Mouse (Mus musculus) spleen, adult 12 weeks (tissue): ENCODE measurements around the gene Slc22a23.

Experiments used
- DNase-seq: peaks from one replicate; pipeline ENCODE4 v3.0.0; 2022; ENCODE audit warnings: low spot score

The Slc22a23 gene

DNA sequence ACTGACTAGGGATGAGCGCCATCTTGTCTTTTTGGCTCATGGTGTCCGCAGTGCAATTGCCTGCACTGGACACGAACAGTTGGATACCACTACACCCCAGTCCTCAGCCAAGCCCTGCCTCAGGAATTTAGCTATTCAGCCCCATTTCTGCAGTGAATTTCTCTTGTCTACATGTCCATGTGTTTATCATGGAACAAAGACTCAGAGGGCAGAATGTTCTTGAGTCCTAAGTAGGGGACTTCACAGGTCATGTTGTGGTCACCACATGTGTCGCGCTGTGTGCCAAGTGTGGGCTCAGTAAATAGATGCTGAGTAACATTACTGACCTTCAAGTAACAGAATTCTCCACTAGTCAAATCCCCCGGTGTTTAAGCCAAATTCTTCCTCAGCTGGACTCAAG, 109.9 kb downstream of the Slc22a23 start:
- no peak for DNase-seq

DNA sequence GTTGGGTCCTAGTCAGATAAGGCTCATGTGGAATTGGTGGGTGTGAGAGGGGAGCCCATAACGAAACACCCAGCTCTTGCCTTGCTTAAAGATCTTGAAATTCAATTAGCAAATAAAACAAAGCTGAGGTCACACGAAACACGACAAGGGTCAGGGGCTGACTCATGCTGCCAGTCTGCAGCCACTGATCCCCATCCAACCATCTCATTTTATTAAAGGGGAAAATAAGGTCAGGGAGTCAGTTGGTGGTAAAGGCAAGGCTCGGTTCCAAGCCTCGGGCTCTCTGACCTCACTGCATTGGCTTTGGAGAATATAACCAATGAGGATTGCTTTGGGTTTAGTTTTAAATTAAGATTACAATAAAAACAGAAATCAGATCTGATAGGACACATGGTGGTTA, 110.5 kb downstream of the Slc22a23 start:
- no peak for DNase-seq

- no peak for DNase-seq
Observed at GRCm38 (mm10) chr13:34232992-34233391, 112.0 kb downstream of the Slc22a23 start.

- no peak for DNase-seq
Observed at GRCm38 (mm10) chr13:34228905-34229304, 116.1 kb downstream of the Slc22a23 start.

GRCm38 (mm10) chr13:34227720-34228661, 117.0 kb downstream of the Slc22a23 start:
- DNase-seq = no peak

DNA sequence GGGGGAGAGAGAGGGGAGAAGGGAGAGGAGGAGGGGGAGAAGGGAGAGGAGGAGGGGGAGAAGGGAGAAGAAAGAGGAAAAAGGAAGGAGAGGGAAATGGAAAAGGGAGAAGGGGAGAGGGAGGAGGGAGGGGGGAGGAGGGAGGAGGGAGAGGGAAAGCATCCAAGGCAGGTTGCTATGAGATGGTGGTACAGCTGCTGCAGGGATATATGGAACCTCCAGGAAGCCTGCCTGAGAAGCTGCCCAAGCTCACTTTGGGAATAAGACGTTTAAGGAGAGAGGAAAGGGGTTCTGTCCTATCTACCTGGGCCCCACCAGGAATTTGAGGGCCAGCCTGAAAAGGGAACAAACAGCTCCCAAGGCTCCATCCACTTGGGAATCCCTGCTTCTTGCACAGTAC, 118.0 kb downstream of the Slc22a23 start:
- DNase-seq = no peak

DNA sequence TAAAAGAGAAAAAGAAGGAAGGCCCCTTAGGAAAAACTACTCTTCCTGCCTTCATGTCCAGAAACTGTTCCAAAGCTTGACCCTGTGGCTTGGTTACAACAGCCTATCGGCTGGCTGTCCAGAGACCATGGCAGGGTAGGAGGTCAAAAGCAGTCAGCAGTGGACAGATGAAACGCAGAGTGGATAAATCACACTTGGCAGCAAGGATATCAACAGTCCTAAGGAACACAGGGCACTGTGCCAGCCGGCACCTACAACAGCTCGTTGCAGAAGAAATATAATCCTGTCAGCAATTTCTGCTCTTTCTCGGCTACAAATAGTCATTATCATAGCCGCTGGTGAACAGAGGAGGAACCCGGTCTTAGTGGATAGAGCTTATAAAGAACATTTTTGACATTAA, 122.0 kb downstream of the Slc22a23 start:
- no peak for DNase-seq

DNA sequence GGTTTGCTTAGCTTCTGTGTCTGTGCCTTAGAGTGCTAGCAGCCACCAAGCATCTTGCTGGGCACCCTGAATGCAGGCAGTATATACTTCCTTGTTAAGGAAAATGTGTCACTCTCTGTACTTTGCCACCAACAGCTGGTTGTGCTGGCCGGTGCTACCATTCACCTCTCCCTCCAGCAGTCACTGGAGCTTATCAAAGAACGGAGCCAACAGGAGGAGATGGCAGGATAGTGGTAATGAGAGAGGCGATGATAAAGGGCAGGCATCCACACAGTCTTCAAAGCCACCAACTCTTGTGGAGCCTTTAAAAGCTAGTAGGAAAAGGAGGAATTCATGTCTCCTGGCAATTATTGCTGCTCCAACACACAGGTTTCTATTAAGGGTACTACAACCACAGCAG, 125.3 kb downstream of the Slc22a23 start:
- no peak for DNase-seq

- DNase-seq = no peak
Observed at GRCm38 (mm10) chr13:34218776-34219175, 126.2 kb downstream of the Slc22a23 start.

- DNase-seq = no peak
Observed at GRCm38 (mm10) chr13:34214855-34215254, 130.1 kb downstream of the Slc22a23 start.

DNA sequence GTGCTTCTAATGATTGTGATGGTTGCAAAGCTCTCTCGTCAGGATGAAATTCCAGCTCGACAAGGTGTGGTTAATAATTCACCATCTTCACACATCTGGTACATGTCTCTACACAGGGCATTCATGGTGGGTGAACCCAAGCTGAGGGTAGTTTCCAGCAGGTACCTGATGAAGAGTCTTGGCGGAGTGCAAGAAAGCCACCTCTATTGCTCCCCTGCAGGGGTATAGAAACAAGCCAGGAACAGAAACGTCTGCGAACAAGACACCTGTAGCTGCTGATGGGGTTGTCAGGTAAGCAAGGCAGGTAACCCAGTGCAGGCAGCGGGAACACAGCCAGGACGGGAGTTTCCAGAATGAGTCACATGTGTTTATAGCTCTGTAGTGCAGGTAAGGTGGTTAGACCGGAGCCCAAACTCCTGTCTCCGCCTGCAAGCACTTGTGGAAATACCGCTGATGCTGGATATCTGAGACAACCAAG, 132.2 kb downstream of the Slc22a23 start:
- DNase-seq = no peak

DNA sequence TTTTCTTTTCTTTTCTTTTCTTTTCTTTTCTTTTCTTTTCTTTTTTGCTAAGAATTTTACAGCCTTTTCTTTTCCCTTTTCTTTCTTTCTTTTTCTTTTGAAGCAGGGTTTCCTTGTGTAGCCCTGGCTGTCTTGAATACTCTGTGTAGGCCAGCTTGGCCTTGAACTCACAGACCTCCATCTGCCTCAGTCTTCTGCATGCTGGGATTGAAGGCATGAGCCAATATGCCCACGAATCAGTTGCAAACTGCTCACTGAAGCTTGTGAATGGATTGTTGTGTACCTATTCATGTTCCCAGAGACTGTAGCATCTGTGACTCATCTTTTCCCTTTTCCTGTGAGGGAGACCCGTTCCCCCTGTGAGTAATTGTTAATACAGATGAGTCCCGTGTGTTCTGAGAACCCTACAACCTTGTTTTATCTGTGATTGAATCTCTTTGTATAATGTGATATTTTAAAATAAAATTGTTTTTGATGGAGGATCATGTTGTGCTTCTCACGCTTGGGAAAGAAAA, 133.7 kb downstream of the Slc22a23 start:
- DNase-seq = no peak

DNA sequence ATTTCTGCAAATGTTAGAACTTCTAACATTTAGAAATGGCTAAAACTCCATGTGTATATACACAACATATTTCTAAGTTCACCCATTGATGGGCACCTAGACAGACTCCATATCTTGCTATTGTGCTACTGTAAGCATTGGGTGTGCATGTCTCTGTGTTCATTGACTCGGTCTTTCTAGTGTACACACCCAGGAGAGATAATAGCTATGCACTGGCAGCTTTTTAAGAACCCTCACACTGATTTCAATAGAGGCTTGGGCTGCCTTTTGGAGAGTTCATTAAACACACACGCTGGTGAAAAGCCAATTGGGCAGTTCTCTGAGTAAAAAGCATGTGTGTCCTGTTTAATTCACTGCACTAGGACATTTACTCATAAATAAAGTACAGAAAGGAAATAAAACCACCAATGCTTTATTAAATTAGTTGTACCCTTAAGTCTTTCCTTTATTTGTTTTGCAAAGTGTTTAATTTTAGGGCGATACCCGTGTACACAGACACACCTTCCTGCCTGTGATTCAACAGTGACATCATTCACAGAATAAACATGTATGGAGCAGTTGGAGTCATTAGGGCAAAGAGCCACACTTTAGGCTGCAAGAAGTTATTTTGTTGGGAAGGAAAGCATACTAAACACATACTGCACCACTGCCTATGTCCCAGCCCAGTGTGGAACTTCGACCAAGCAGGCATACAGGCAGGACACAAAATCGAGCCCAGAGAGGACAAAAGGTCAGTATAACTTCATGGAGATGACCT, 137.1 kb downstream of the Slc22a23 start:
- DNase-seq = no peak

GRCm38 (mm10) chr13:34205216-34205615, 139.8 kb downstream of the Slc22a23 start:
- no peak for DNase-seq

- DNase-seq = no peak
Observed at GRCm38 (mm10) chr13:34195676-34196075, 149.3 kb downstream of the Slc22a23 start.

DNA sequence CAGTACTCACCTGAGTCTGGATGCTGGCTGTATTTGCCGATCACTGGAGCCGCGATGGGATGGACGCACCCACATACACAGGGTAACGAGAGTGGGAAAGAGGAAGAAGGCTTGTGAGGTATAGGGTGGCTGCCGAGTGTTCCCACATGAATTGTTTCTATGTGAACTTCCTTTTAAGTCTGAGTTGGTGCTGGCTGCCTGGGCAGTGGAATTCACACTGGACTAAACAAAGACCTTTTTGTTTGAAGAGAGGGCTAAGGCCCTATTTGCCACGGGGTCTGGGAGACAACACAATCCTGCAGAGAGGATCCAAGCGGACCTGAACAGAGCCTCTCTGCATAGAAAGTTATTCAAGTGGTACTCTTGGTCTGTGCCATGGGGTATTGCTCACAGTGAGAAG, 151.6 kb downstream of the Slc22a23 start:
- DNase-seq = no peak

DNA sequence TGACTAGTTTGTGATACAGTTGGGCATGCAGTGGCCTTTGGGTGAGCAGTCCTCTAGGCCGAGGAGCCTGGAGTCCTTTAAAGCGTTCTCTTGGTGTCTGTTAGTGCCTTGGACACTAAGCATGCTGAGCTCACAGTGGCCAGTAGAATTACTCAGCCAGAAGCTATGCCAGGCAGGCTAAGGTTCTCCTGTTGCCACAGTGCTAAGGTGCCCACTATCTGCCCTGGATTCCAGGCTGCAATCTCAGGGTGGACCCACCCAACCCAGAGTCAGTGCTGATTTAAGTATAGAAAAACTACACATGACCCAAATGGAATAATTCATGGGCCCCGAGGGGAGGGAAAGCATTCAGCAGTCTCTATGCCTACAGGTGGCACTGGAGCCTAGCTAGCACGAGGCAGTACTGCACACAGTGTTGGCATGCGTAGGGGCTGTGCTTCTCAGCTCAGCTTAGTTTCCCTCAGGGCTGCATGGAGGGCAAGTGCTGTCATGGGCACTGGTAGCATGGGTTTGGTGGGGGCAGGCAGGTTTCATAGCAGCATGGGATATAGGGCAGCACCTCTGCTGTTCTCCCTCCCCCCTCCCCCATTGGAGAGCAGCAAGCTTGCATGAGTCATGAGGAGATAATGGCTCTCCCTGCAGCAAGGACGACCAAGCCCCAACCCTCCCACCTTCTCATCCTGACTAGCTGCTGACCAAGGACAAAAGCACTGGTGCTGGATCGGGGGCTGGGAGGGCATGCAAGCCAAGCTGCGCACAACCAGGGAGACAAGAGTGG, 152.4 kb downstream of the Slc22a23 start:
- no peak for DNase-seq

DNA sequence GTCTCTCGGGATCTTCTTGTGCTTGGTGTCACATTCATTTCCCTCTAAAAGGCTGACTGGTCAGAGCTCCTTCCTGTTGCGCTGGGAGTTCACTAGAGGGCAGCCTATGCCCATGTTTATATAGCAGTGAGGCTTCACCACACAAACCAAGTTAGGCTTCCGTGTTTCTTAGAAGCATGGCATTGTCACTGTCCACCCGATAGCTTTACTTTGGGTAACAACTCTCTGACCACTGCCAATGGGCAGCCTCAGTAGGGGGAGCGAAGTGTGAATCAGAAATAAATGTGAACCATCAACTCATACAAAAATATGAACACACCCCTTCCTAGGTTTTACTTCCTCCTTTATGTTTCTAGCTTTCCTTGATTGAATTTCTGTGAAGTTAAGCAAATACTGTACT, 157.4 kb downstream of the Slc22a23 start:
- DNase-seq = peak; percentile 23

DNA sequence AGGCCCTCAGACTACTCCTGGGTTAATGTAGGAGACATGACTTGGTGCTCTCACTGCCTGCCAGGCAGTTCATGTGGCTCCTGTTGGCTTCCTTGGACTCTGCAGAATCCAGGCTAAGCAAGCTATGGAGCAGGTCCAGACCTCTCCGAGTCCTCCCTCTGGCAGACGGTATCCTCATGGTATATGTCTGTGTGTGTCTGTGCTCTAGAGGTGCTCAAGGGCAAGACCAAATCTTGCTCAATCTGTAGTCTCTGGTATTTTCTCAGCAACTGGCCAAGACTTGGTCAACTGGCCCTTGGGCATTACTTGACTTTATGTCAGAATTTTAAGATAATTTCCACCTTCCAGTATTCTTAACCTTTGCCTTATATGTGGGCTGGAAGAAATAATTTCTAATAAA, 159.6 kb downstream of the Slc22a23 start:
- DNase-seq = no peak

GRCm38 (mm10) chr13:34181624-34182023, 163.4 kb downstream of the Slc22a23 start:
- no peak for DNase-seq

DNA sequence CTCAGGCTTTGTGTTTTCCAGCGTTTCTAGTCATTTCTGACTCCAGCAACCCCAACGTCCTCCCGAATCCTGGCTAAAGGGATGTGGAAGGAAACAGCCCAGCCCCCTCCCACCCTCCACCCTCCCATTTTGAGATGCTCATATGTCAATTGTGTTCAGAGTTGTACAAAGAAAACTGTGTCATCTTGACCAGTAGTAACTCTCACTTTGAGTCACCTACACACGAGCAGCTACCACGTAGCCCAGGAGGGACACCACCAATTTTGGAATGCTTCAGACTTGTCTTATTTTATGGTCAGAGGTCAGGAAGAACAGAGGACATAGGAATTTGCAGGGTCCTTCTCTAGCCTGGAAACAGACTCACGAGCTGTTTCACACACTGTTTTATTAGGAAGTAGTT, 171.0 kb downstream of the Slc22a23 start:
- DNase-seq = no peak
